Mouse (Mus musculus) kidney, adult 2 months (tissue): Measurements from ENCODE around the gene Slco2a1.

ENCODE experiments used
- CTCF ChIP-seq: fragments of 200-500 bp; conservative IDR thresholded peaks from 2 replicates; pipeline ENCODE4 v1.5.1; 2011; ENCODE audit warnings: low read depth, mild to moderate bottlenecking, control low read depth, low read length, moderate library complexity, mixed read lengths; ENCODE audit not compliant: insufficient read depth, insufficient read length
- POLR2A ChIP-seq: fragments of 200-500 bp; IDR thresholded peaks from one replicate; pipeline ENCODE4 v1.6.1; 2011; ENCODE audit warnings: low read depth, low read length, control low read depth

GRCm38 (mm10) chr9:103140384-103140783, 151.9 kb downstream of the Slco2a1 start:
- TF ChIP-seq POLR2A (no peak), CTCF (no peak)
